Mouse (Mus musculus) C2C12 (cell line): ENCODE measurements at regions not wholly inside any gene's neighbourhood (a gene's known extent, or its start where the extent isn't known, plus 50 kb on each side); places are given as distances from the start of the nearest gene placed in this dataset.

Experiments
- H3K27me3 ChIP-seq: one replicate; pipeline ENCODE4 v1.6.1; 2011; ENCODE audit not compliant: control insufficient read depth, insufficient read depth, insufficient read length
- H3K36me3 ChIP-seq: one replicate; pipeline ENCODE4 v1.6.1; 2011; ENCODE audit not compliant: control insufficient read depth, insufficient read depth
- H3K4me3 ChIP-seq: one replicate; pipeline ENCODE4 v1.5.1; 2011; ENCODE audit warnings: mild to moderate bottlenecking, control low read depth; ENCODE audit not compliant: poor library complexity, insufficient read depth, severe bottlenecking
- H3K79me2 ChIP-seq: one replicate; pipeline ENCODE4 v1.6.1; 2011; ENCODE audit not compliant: control insufficient read depth, insufficient read depth
- H3K79me3 ChIP-seq: one replicate; pipeline ENCODE4 v1.6.1; 2011; ENCODE audit warnings: low read depth, control low read depth
- H3ac ChIP-seq: one replicate; pipeline ENCODE3; 2011; ENCODE audit warnings: low read depth; ENCODE audit not compliant: control insufficient read depth, insufficient read length
- CEBPB ChIP-seq: IDR thresholded peaks from one replicate; pipeline ENCODE4 v1.6.1; 2011; ENCODE audit warnings: low read depth, mild to moderate bottlenecking, control low read depth, moderate library complexity
- CTCF ChIP-seq: IDR thresholded peaks from one replicate; pipeline ENCODE4 v1.5.1; 2011; ENCODE audit not compliant: control insufficient read depth, insufficient read depth, insufficient read length
- FOSL1 ChIP-seq: IDR thresholded peaks from one replicate; pipeline ENCODE4 v1.8.0; 2011; ENCODE audit warnings: mild to moderate bottlenecking, low read length; ENCODE audit not compliant: poor library complexity, insufficient read depth, severe bottlenecking
- MAX ChIP-seq: IDR thresholded peaks from one replicate; pipeline ENCODE4 v1.6.1; 2011; ENCODE audit warnings: mild to moderate bottlenecking, control low read depth
- MYOD1 ChIP-seq: IDR thresholded peaks from one replicate; pipeline ENCODE4 v1.6.1; 2011; ENCODE audit warnings: low read depth; ENCODE audit not compliant: control insufficient read depth, insufficient read length
- MYOG ChIP-seq: IDR thresholded peaks from one replicate; pipeline ENCODE4 v1.6.1; 2011; ENCODE audit not compliant: control insufficient read depth, insufficient read length; ENCODE audit errors: extremely low read depth
- USF1 ChIP-seq: IDR thresholded peaks from one replicate; pipeline ENCODE4 v1.6.1; 2011; ENCODE audit warnings: low read depth, mild to moderate bottlenecking, control low read depth, moderate library complexity

DNA sequence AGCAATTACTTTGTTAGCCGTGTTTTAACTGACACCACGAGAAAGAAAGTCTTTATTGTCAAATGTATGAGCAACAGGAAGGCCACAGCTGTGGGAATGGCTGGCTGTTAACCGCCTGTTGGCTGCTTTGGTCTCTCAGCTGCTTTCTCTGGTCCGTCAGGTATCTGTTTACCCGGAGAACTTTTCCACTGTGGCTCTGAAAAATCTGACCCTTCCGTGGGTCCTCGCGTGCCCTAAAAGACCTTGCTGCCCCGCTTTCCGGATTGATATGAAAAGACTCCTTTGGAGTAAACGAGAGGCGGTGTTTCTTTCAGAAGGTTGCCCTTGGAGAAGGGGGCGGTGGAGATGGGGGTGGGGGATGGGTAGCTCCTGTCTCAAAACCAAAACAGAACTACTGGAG, 75.9 kb downstream of the Sox14 start:
- Histone ChIP-seq H3K4me3 (no peak overlapping the region), H3K79me3 (no peaks in the 10 kb centered on the region), H3K79me2 (no peaks in the 10 kb centered on the region), H3ac (no peak overlapping the region), H3K36me3 (no peaks in the 10 kb centered on the region), H3K27me3 (peaks cover 24% of the 10 kb centered on the region)
- TF ChIP-seq MYOG (no peak), MYOD1 (no peak), CTCF (no peak), USF1 (no peak), MAX (no peak), CEBPB (no peak), FOSL1 (no peak)

GRCm38 (mm10) chr9:99799387-99800021, 76.5 kb downstream of the Sox14 start:
- Histone ChIP-seq H3K79me3 (no peaks in the 10 kb centered on the region), H3K4me3 (no peak overlapping the region), H3K79me2 (no peaks in the 10 kb centered on the region), H3K36me3 (no peaks in the 10 kb centered on the region), H3K27me3 (peaks cover 28% of the 10 kb centered on the region), H3ac (no peak overlapping the region)
- TF ChIP-seq CTCF (no peak), MAX (no peak), USF1 (no peak), MYOG (no peak), MYOD1 (no peak), CEBPB (no peak), FOSL1 (no peak)

DNA sequence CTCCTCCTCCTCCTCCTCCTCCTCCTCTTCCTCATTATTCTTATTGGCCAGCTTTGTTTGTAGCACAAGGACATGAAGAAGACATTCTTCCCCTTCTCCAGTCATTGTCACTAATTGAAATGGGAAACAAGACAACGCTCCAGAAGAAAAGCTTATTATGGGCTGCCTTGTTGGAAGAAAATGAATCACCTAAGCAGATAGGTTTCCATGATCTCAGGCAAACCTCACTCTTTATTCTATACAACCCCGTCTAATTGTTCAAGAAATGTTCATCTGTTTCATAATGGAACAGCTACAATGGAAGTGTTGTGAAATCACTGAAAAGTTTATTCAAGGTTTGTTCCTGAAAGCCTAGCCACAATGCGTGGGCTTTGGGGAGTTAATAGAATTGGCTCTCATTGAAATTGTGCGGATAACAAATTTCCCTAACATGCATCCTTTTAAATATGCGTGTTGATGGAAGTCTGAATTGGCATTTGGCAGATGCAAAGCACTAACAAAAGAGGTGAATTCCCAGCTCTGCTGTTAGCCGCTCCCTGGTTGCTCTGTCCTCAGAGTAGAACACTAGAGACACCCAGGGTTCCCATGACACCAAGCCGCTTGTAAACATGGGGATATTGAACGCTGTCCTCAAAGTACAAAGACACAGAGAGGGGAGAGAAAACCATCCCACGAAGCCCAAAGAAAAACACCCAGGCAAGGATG, 78.8 kb downstream of the Sox14 start:
- Histone ChIP-seq H3ac (no peak overlapping the region), H3K27me3 (peaks cover 33% of the 10 kb centered on the region), H3K79me3 (no peaks in the 10 kb centered on the region), H3K4me3 (no peak overlapping the region), H3K79me2 (no peaks in the 10 kb centered on the region), H3K36me3 (no peaks in the 10 kb centered on the region)
- TF ChIP-seq CTCF (no peak), USF1 (no peak), MAX (no peak), MYOD1 (no peak), CEBPB (no peak), MYOG (no peak)

GRCm38 (mm10) chr9:99792700-99793099, 75.6 kb upstream of the Cldn18 start:
- Histone ChIP-seq H3ac (no peak overlapping the region), H3K79me2 (no peaks in the 10 kb centered on the region), H3K4me3 (no peak overlapping the region), H3K36me3 (no peaks in the 10 kb centered on the region), H3K27me3 (peaks cover 28% of the 10 kb centered on the region), H3K79me3 (no peaks in the 10 kb centered on the region)
- TF ChIP-seq MYOG (no peak), CEBPB (no peak), CTCF (no peak), MYOD1 (no peak), USF1 (no peak), FOSL1 (no peak), MAX (no peak)

DNA sequence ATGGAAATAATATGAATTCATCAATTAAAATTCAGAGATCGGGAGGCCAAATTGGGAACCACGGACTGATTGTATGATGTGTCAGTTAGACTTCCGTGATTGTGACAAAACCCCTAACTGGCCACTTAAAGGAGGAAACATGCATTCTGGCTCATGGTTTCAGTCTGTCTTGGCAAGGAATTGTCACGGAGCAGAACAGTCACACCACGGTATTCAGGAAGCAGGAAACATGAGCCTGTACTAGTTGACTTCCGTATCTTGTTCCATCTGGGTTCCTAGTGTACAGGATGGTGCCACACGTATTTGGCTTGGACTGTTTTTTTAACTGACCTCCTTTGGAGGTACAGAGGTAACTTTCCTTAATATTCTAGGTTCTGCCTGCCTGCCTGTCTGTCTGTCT, 69.8 kb upstream of the Cldn18 start:
- TF ChIP-seq USF1 (no peak), MAX (no peak), MYOG (no peak), CTCF (no peak)
- peaks cover 8% of the 10 kb centered on the region for H3K27me3 ChIP-seq
- no peak overlapping the region for H3ac ChIP-seq
- no peaks in the 10 kb centered on the region for H3K79me3 ChIP-seq
- H3K4me3 ChIP-seq: no peak overlapping the region
- no peaks in the 10 kb centered on the region for H3K79me2 ChIP-seq
- H3K36me3 ChIP-seq: no peaks in the 10 kb centered on the region

DNA sequence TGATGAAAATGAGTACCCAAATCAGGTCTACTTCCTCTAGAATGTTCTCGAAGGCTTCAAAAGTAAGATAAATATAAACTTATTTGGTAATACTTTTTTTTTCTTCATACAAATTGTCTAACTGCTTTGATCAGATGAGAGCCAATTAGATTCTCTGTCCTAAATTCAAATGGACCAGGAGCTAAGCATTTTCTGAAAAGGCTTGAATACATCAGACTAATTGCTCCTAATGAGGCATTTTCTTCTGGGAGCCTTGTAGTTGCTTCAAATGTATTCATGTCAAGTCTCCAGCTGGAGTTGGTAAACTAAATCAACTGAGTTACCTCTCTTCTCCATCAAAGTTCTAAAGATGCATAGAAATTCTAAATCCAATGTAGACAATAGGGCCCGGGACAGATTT, 66.1 kb upstream of the Cldn18 start:
- TF ChIP-seq FOSL1 (no peak), CTCF (no peak)
- Histone ChIP-seq H3K27me3 (peaks cover 8% of the 10 kb centered on the region), H3K36me3 (no peaks in the 10 kb centered on the region), H3K4me3 (no peak overlapping the region), H3ac (no peak overlapping the region), H3K79me3 (no peaks in the 10 kb centered on the region), H3K79me2 (no peaks in the 10 kb centered on the region)
